Mouse (Mus musculus) spleen, adult 2 months (tissue): ENCODE data around the gene F2.

Source experiments
- CTCF ChIP-seq: fragments of 200-500 bp; IDR thresholded peaks from 2 replicates; pipeline ENCODE4 v1.5.1; 2011; ENCODE audit warnings: mild to moderate bottlenecking, inconsistent platforms; ENCODE audit not compliant: insufficient read depth, insufficient read length, insufficient replicate concordance; ENCODE audit errors: extremely low read depth
- POLR2A ChIP-seq: fragments of 200-500 bp; IDR thresholded peaks from 2 replicates; pipeline ENCODE4 v1.6.1; 2011; ENCODE audit warnings: low read depth, low read length, inconsistent platforms

- TF ChIP-seq CTCF (no peak), POLR2A (peak; percentile 17; the same call in 1 of the 2 replicates)
These were observed 13.5 kb upstream of the F2 start, which contains the start of the genes Zfp408 and Arhgap1 for GRCm38 (mm10) chr2:91649553-91650359.
